Mouse (Mus musculus) kidney, postnatal 0 days (tissue): Measurements from ENCODE around the gene Tmem40. TPM values are rescaled to one million over a fixed set of nuclear protein-coding genes. Genes with fewer than 3 reads are reported as not detected.

ENCODE experiments used
- ATAC-seq: fragments of 200-750 bp; cut with Nextera tagmentation; replicated peaks from 2 replicates; pipeline ENCODE4 v1.8.0; 2017; ENCODE audit warnings: low read depth, moderate number of reproducible peaks, moderate TSS enrichment, moderate library complexity; ENCODE audit not compliant: low FRiP score
- DNase-seq: peaks from one replicate; pipeline ENCODE4 v3.0.0-alpha.2; 2016; ENCODE audit warnings: low spot score
- H3K27ac ChIP-seq: fragments of 300-500 bp; sonication (generic); 2 replicates; pipeline ENCODE4 v1.5.1; 2014; ENCODE audit warnings: mild to moderate bottlenecking
- H3K27me3 ChIP-seq: fragments of 300-500 bp; sonication (generic); 2 replicates; pipeline ENCODE4 v1.6.1; 2014; ENCODE audit warnings: low read length, mixed read lengths; ENCODE audit not compliant: insufficient read depth
- H3K36me3 ChIP-seq: fragments of 300-500 bp; sonication (generic); 2 replicates; pipeline ENCODE4 v1.6.1; 2014; ENCODE audit warnings: low read length, mixed read lengths; ENCODE audit not compliant: insufficient read depth
- H3K4me1 ChIP-seq: fragments of 300-500 bp; sonication (generic); replicated peaks from 2 replicates; pipeline ENCODE4 v1.6.1; 2014; ENCODE audit warnings: antibody characterized with exemption, low read length, mixed read lengths; ENCODE audit not compliant: insufficient read depth
- H3K4me2 ChIP-seq: fragments of 300-500 bp; sonication (generic); 2 replicates; pipeline ENCODE4 v1.6.1; 2014; ENCODE audit warnings: mild to moderate bottlenecking, low read length, moderate library complexity, mixed read lengths
- H3K4me3 ChIP-seq: fragments of 300-500 bp; sonication (generic); replicated peaks from 2 replicates; pipeline ENCODE4 v1.5.1; 2014; ENCODE audit warnings: low read depth, low read length
- H3K9ac ChIP-seq: fragments of 300-500 bp; sonication (generic); 2 replicates; pipeline ENCODE4 v1.6.1; 2014; ENCODE audit warnings: low read depth, low read length
- H3K9me3 ChIP-seq: fragments of 300-500 bp; sonication (generic); replicated peaks from 2 replicates; pipeline ENCODE4 v1.6.1; 2016; ENCODE audit warnings: low read length, inconsistent platforms, mixed read lengths
- CTCF ChIP-seq: IDR thresholded peaks from 2 replicates; pipeline ENCODE4 v1.5.1; 2016; ENCODE audit warnings: antibody characterized with exemption, low read depth, mild to moderate bottlenecking, moderate library complexity
- WGBS: fragments of 180-500 bp; shearing (Covaris S2); extraction: QIAGEN DNeasy Blood & Tissue Kit; methylation state at CpG from one replicate; pipeline ENCODE4 v1.1.7; 2014; 5-methylcytosine and 5-hydroxymethylcytosine counted together
- polyA plus RNA-seq: library from polyadenylated mRNA; unstranded; fragments of >200 nt; fragmentation: Nextera tagmentation; extraction: Ambion mirVana; gene quantifications from 2 replicates; pipeline ENCODE4 v1.2.1, GENCODE M21; 2015

The Tmem40 gene
- polyA plus RNA-seq, 1 experiment from 2014 or later = 1.8 TPM

DNA sequence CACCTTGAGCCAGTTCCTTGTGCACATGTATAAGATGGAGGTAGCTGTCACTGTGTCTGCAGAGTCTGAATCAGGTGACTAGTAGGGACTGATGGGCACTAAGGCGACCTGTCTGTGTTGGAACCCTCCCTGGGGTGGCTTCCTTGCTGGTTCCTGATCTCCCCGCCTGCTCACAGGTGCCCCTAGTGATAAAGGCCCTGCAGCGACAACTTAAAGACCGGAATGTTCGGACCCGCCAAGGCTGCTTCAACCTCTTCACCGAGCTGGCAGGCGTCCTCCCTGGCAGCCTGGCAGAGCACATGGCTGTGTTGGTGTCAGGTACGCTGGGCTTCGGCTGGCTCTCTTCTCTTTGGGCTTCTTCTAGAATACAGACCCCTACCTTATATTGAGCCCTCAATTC is 28.8 kb upstream of the Tmem40 start:
- Histone ChIP-seq H3K27me3 (no peaks in the 10 kb centered on the region), H3K9me3 (no peaks in the 10 kb centered on the region), H3K4me3 (no peak overlapping the region), H3K9ac (no peak overlapping the region), H3K27ac (no peak overlapping the region), H3K36me3 (peaks cover 76% of the 10 kb centered on the region), H3K4me1 (0 out of 2 replicates have a peak, but pooled peaks cover 3% of the 10 kb centered on the region), H3K4me2 (no peak overlapping the region)
- no peak for ATAC-seq
- WGBS = 91% methylated on average over 10 of the region's 10 CpGs
- DNase-seq = no peak
- no peak for TF ChIP-seq CTCF

- H3K4me3 ChIP-seq = no peak overlapping the region
- no peak overlapping the region for H3K27ac ChIP-seq
- WGBS = 85% methylated on average over 3 of the region's 3 CpGs
- DNase-seq = no peak
- no peaks in the 10 kb centered on the region for H3K9me3 ChIP-seq
- no peak for ATAC-seq
- no peak for TF ChIP-seq CTCF
- no peaks in the 10 kb centered on the region for H3K27me3 ChIP-seq
- no peak overlapping the region for H3K9ac ChIP-seq
- H3K4me2 ChIP-seq = no peak overlapping the region
- peaks cover 55% of the 10 kb centered on the region for H3K36me3 ChIP-seq
- no peaks in the 10 kb centered on the region for H3K4me1 ChIP-seq
Measured at GRCm38 (mm10) chr6:115782781-115783180, 20.6 kb upstream of the Tmem40 start.

DNA sequence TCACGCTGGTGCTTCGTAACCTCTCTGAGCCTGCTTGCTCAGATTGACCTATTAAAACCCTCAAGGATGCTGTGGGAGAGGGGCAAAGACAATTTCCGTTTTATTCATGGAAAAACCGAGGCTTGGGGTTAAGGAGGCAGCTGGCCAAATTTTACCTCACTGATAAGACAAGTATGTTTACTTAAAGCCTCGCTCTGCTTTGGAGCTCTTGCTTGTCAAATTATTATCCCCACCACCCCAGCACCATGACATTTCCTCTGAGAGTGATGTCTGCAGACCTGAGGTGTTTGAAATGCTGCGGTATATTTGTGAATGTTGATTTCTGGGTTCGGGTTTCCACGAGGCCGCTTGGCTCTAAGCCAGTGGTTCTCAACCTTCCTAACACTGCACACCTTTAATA is 14.2 kb upstream of the Tmem40 start:
- Histone ChIP-seq H3K27ac (no peak overlapping the region), H3K4me3 (no peak overlapping the region), H3K9ac (0 out of 2 replicates have a peak overlapping the region, but pooled peaks have one; percentile 29), H3K4me1 (peaks cover 18% of the 10 kb centered on the region; the same call in 1 of the 2 replicates), H3K36me3 (peaks cover 8% of the 10 kb centered on the region; the same call in 1 of the 2 replicates), H3K4me2 (peak overlapping the region; percentile 63; the same call in 1 of the 2 replicates), H3K27me3 (no peaks in the 10 kb centered on the region), H3K9me3 (no peaks in the 10 kb centered on the region)
- 39% methylated on average over 9 of the region's 9 CpGs for WGBS
- no peak for TF ChIP-seq CTCF
- ATAC-seq (no peak), DNase-seq (no peak)

GRCm38 (mm10) chr6:115775838-115776237 is 13.6 kb upstream of the Tmem40 start:
- no peaks in the 10 kb centered on the region for H3K27me3 ChIP-seq
- WGBS = 37% methylated on average over 3 of the region's 3 CpGs
- no peak for ATAC-seq
- TF ChIP-seq CTCF = no peak
- H3K36me3 ChIP-seq = 0 out of 2 replicates have a peak, but pooled peaks cover 3% of the 10 kb centered on the region
- H3K4me3 ChIP-seq = peak overlapping the region; percentile 62; the same call in 1 of the 2 replicates
- H3K9me3 ChIP-seq = no peaks in the 10 kb centered on the region
- H3K4me2 ChIP-seq = peak overlapping the region; percentile 63
- H3K27ac ChIP-seq = no peak overlapping the region; the same call in 1 of the 2 replicates
- H3K4me1 ChIP-seq = peaks cover 18% of the 10 kb centered on the region; the same call in 1 of the 2 replicates
- H3K9ac ChIP-seq = peak overlapping the region; percentile 54; the same call in 1 of the 2 replicates
- no peak for DNase-seq

GRCm38 (mm10) chr6:115774501-115774921 is 12.3 kb upstream of the Tmem40 start, which contains the start of gene Cand2:
TSS of gene Cand2 (plus strand) at chr6:115774538.
- no peak within 1 kb of the TSS; the same call in 1 of the 2 replicates for H3K27ac ChIP-seq
- TF ChIP-seq CTCF = no peak
- DNase-seq (peak; percentile 78), ATAC-seq (peak; percentile 75)
- WGBS = 0% methylated on average over 9 of the region's 28 CpGs
- H3K27me3 ChIP-seq = no peaks in the 10 kb centered on the region
- H3K36me3 ChIP-seq = no peaks in the 10 kb centered on the region
- H3K9me3 ChIP-seq = no peaks in the 10 kb centered on the region
- H3K4me2 ChIP-seq = peak within 1 kb of the TSS; percentile 63
- H3K4me3 ChIP-seq = peak within 1 kb of the TSS; percentile 62
- peak within 1 kb of the TSS; percentile 54 for H3K9ac ChIP-seq
- peaks cover 18% of the 10 kb centered on the region; the same call in 1 of the 2 replicates for H3K4me1 ChIP-seq

GRCm38 (mm10) chr6:115773966-115774413 is 11.8 kb upstream of the Tmem40 start:
- peak; percentile 81 for DNase-seq
- no peak overlapping the region for H3K27ac ChIP-seq
- H3K4me1 ChIP-seq = peaks cover 18% of the 10 kb centered on the region; the same call in 1 of the 2 replicates
- H3K9me3 ChIP-seq = no peaks in the 10 kb centered on the region
- no peak for TF ChIP-seq CTCF
- no peaks in the 10 kb centered on the region for H3K36me3 ChIP-seq
- peak overlapping the region; percentile 62 for H3K4me3 ChIP-seq
- no peaks in the 10 kb centered on the region for H3K27me3 ChIP-seq
- ATAC-seq = peak; percentile 71
- peak overlapping the region; percentile 63 for H3K4me2 ChIP-seq
- 0 out of 2 replicates have a peak overlapping the region, but pooled peaks have one; percentile 35 for H3K9ac ChIP-seq
- WGBS = under 1% methylated on average over 14 of the region's 14 CpGs
